Mouse (Mus musculus) right cerebral cortex, postnatal 36 days (tissue): Measurements from ENCODE around the gene Doc2b.
A peak's percentile ranks its signal among the peaks of the same experiment; 100 is the strongest.
"Not testable (repeated sequence)": the region's sequence is repeated elsewhere in the genome, so short reads cannot be mapped to it uniquely, and the experiment has no call there.

Experiments
- DNase-seq, 2 experiments: peaks; one replicate each; pipeline ENCODE4 v3.0.0; 2022; ENCODE audit warnings: low spot score in 2 of 2, mixed read lengths in 1 of 2

The Doc2b gene

GRCm38 (mm10) chr11:75735462-75736252 is 60.2 kb downstream of the Doc2b start:
- no peak for DNase-seq

- peak; percentile 36 to 61 for DNase-seq
Measured at GRCm38 (mm10) chr11:75733227-75733940, 62.5 kb downstream of the Doc2b start.

GRCm38 (mm10) chr11:75732434-75733226 is 63.2 kb downstream of the Doc2b start, which contains the start of gene Ywhae:
Gene Ywhae (plus strand): TSS chr11:75732869.
- DNase-seq, result peak; percentile 88 to 89

DNA sequence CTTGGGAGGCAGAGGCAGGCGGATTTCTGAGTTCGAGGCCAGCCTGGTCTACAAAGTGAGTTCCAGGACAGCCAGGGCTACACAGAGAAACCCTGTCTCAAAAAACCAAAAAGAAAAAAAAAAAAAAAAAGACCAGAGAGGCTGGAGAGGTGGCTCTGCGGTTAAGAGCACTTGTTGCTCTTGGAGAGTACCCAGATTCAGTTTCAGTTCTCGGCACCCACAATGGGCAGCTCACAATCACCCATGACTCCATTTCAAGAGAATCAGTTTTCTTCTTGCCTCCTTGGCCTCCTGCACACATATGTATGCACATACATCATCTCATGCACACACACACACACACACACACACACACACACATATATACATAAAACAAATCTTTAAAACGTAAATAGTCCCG is 68.2 kb downstream of the Doc2b start:
- not testable (repeated sequence) for DNase-seq

GRCm38 (mm10) chr11:75727168-75727567 is 68.7 kb downstream of the Doc2b start:
- DNase-seq, result no peak

DNA sequence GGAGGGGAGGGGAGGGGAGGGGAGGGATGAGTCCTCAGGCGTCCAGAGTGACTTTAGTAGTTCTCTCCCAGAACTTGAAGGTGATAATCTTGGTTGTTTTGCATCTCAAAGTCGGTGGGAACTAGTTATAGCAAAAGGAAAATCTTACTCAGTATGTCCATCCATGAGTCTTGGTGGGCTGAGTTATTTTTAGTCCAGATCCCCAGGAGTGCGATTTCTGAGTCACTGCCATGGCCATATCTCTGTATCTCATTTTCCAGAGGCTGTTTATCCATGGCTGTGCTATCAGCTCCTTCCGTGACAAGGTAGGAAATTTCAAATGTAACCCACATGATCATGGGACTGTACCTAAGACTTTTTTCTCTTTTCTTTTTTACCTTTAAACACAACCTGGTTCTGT is 73.5 kb downstream of the Doc2b start:
- no peak for DNase-seq
